Mouse (Mus musculus) left cerebral cortex, postnatal 14 days (tissue): Measurements from ENCODE around the gene Ppia. TPM values are rescaled to one million over a fixed set of nuclear protein-coding genes. Genes with fewer than 3 reads are reported as not detected.

Experiments
- microRNA-seq, 2 experiments: library from miRNA; unstranded; fragments of <30 nt; microRNA quantifications; one replicate each; pipeline ENCODE4 v1.2.0; 2022
- total RNA-seq, 2 experiments: library from RNA; stranded (reverse); gene quantifications; 2 replicates each; pipeline ENCODE4 v1.2.3; 2021

Ppia gene
- total RNA-seq, 2 experiments from 2014 or later, result 2,019 to 2,143 TPM

Small RNA genes lying within 50 kb of the gene (microRNA-seq; reads per million reads assigned to microRNA genes)
- gene Mir7651, result 2.4 reads per million in 2 experiments

Other genes with a start within 250 kb of the Ppia start
- gene A730071L15Rik, start 215.4 kb upstream of the Ppia start, total RNA-seq, result not detected
- 100 to 1,000 TPM; 128 to 129 TPM for gene Nudcd3, start 215.0 kb upstream of the Ppia start, total RNA-seq
- gene Npc1l1, start 185.3 kb upstream of the Ppia start, total RNA-seq, result 1 to 10 TPM; 1.2 TPM
- 10 to 100 TPM; 46.2 to 47.3 TPM for gene Ddx56, start 147.7 kb upstream of the Ppia start, total RNA-seq
- 10 to 100 TPM; 78.2 to 81.7 TPM for gene Tmed4, start 140.6 kb upstream of the Ppia start, total RNA-seq
- gene Ogdh, start 123.8 kb upstream of the Ppia start, total RNA-seq, result 100 to 1,000 TPM; 248 to 260 TPM
- 100 to 1,000 TPM; 202 to 213 TPM for gene Zmiz2, start 26.4 kb upstream of the Ppia start, total RNA-seq
- gene H2afv, start 29.0 kb downstream of the Ppia start, total RNA-seq, result 10 to 100 TPM; 29.5 to 34.4 TPM
- 100 to 1,000 TPM; 300 to 303 TPM for gene Purb, start 60.5 kb downstream of the Ppia start, total RNA-seq
- gene Myo1g, start 105.5 kb downstream of the Ppia start, total RNA-seq, result under 1 TPM; 0.40 to 0.68 TPM
- gene Ccm2, start 131.4 kb downstream of the Ppia start, total RNA-seq, result 10 to 100 TPM; 54.3 to 54.4 TPM
- 10 to 100 TPM; 59.0 to 61.0 TPM for gene Nacad, start 190.6 kb downstream of the Ppia start, total RNA-seq
- gene Tbrg4, start 210.6 kb downstream of the Ppia start, total RNA-seq, result 10 to 100 TPM; 46.4 to 47.9 TPM
- gene Wap, start 223.2 kb downstream of the Ppia start, total RNA-seq, result not detected
- gene Ramp3, start 243.1 kb downstream of the Ppia start, total RNA-seq, result 10 to 100 TPM; 35.4 to 40.1 TPM